Mouse (Mus musculus) myocyte (in vitro differentiated cells): ENCODE data around the gene Sobp.

ENCODE experiments used
- CEBPB ChIP-seq: IDR thresholded peaks from 2 replicates; pipeline ENCODE4 v1.6.1; 2011; ENCODE audit warnings: mild to moderate bottlenecking, moderate library complexity; ENCODE audit not compliant: poor library complexity, insufficient read depth, severe bottlenecking
- MYOG ChIP-seq, 3 experiments: IDR thresholded peaks; one replicate each; pipeline ENCODE4 v1.6.1; 2011; ENCODE audit warnings: control low read depth in 2 of 3, low read depth in 2 of 3, mild to moderate bottlenecking in 2 of 3; ENCODE audit not compliant: insufficient read length in 2 of 3, control insufficient read depth in 1 of 3, insufficient read depth in 1 of 3
- POLR2A ChIP-seq: IDR thresholded peaks from one replicate; pipeline ENCODE4 v1.6.1; 2011; ENCODE audit warnings: low read depth, mild to moderate bottlenecking, control low read depth, moderate library complexity; ENCODE audit not compliant: insufficient read length
- TCF12 ChIP-seq: IDR thresholded peaks from one replicate; pipeline ENCODE4 v1.6.1; 2011; ENCODE audit warnings: mild to moderate bottlenecking, control low read depth; ENCODE audit not compliant: poor library complexity, insufficient read depth, severe bottlenecking
- USF1 ChIP-seq: IDR thresholded peaks from one replicate; pipeline ENCODE4 v1.6.1; 2011; ENCODE audit warnings: low read depth, mild to moderate bottlenecking, control low read depth, moderate library complexity

GRCm38 (mm10) chr10:43005031-43005430 lies 169.3 kb downstream of the Sobp start:
- TF ChIP-seq TCF12 (no peak), POLR2A (no peak), MYOG (IDR thresholded peaks at IDR 0.05; ENCODE audit: control insufficient read depth in 1 of 3, insufficient read depth in 1 of 3, insufficient read length in 2 of 3, low read depth in 2 of 3) (no peak), CEBPB (no peak), USF1 (no peak)
